Mouse (Mus musculus) neural tube, embryonic 14.5 days (tissue): ENCODE results near the gene Hscb. TPM values are rescaled to one million over a fixed set of nuclear protein-coding genes. Genes with fewer than 3 reads are reported as not detected.

Experiments used
- ATAC-seq: fragments of 200-750 bp; cut with Nextera tagmentation; 2 replicates; pipeline ENCODE4 v1.8.0; 2017; ENCODE audit warnings: low read depth, mild to moderate bottlenecking, moderate TSS enrichment, moderate library complexity
- H3K27ac ChIP-seq: fragments of 300-500 bp; sonication (generic); 2 replicates; pipeline ENCODE4 v1.5.1; 2014; ENCODE audit warnings: low read depth, mild to moderate bottlenecking, control low read depth, low read length, moderate library complexity, mixed read lengths
- H3K27me3 ChIP-seq: fragments of 300-500 bp; sonication (generic); 2 replicates; pipeline ENCODE4 v1.6.1; 2014; ENCODE audit warnings: low read length; ENCODE audit not compliant: control insufficient read depth, insufficient read depth
- H3K36me3 ChIP-seq: fragments of 300-500 bp; sonication (generic); 2 replicates; pipeline ENCODE4 v1.6.1; 2014; ENCODE audit warnings: low read length, mixed read lengths; ENCODE audit not compliant: control insufficient read depth, insufficient read depth
- H3K4me1 ChIP-seq: fragments of 300-500 bp; sonication (generic); 2 replicates; pipeline ENCODE4 v1.6.1; 2014; ENCODE audit warnings: low read length; ENCODE audit not compliant: control insufficient read depth, insufficient read depth
- H3K4me2 ChIP-seq: fragments of 300-500 bp; sonication (generic); 2 replicates; pipeline ENCODE4 v1.6.1; 2014; ENCODE audit warnings: mild to moderate bottlenecking, low read depth, low read length, control low read depth
- H3K4me3 ChIP-seq: fragments of 300-500 bp; sonication (generic); 2 replicates; pipeline ENCODE4 v1.5.1; 2014; ENCODE audit warnings: low read depth, low read length, control low read depth, mixed read lengths
- H3K9ac ChIP-seq: fragments of 300-500 bp; sonication (generic); replicated peaks from 2 replicates; pipeline ENCODE4 v1.6.1; 2014; ENCODE audit warnings: low read depth, mild to moderate bottlenecking, control low read depth, low read length, mixed read lengths
- H3K9me3 ChIP-seq: fragments of 300-500 bp; sonication (generic); 2 replicates; pipeline ENCODE4 v1.6.1; 2016; ENCODE audit warnings: low read length; ENCODE audit not compliant: control insufficient read depth
- WGBS: fragments of 180-500 bp; shearing (Covaris S2); extraction: QIAGEN DNeasy Blood & Tissue Kit; methylation state at CpG from one replicate; pipeline ENCODE4 v1.1.7; 2014; 5-methylcytosine and 5-hydroxymethylcytosine counted together
- polyA plus RNA-seq: library from polyadenylated mRNA; unstranded; fragments of >200 nt; fragmentation: Nextera tagmentation; extraction: Ambion mirVana; gene quantifications from 2 replicates; pipeline ENCODE4 v1.2.1, GENCODE M21; 2014

Gene Hscb
- polyA plus RNA-seq, 1 experiment from 2014 or later, result 7.9 TPM

DNA sequence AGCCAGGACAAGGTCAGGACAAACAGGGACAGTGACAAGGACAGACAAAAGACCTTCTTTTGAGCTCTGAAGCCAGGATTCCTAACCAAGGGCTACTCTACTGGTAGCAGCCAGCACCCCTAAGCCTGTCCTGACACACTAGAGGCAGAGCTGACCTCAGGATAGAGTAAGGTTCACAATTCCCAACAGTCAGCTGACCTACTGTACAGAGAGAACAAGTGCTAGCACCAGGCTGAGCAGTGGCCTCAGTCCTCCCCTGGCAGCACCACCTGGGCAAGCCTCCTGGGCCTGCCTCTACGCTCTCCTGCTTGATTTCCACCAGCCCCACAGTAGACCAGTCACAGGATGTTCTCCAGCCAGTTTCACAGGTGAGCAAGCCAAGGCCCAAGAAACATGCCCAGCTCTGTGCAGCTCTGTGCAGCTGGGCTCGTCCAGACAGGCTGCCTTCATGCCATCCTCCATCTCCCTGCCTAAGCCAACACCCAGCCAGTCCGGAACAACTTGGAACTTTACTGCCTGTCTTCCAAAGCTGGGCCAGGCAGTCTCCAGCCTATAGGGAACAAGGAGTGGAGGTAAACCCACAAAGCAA, 38.4 kb downstream of the Hscb start:
- peaks cover 23% of the 10 kb centered on the region for H3K36me3 ChIP-seq
- H3K9me3 ChIP-seq, result no peaks in the 10 kb centered on the region
- H3K27ac ChIP-seq, result no peak overlapping the region
- no peak for ATAC-seq
- 82% methylated on average over 3 of the region's 3 CpGs for WGBS
- no peaks in the 10 kb centered on the region for H3K27me3 ChIP-seq
- H3K4me2 ChIP-seq, result no peak overlapping the region
- H3K4me1 ChIP-seq, result peaks cover 3% of the 10 kb centered on the region; the same call in 1 of the 2 replicates
- no peak overlapping the region for H3K9ac ChIP-seq
- H3K4me3 ChIP-seq, result no peak overlapping the region

DNA sequence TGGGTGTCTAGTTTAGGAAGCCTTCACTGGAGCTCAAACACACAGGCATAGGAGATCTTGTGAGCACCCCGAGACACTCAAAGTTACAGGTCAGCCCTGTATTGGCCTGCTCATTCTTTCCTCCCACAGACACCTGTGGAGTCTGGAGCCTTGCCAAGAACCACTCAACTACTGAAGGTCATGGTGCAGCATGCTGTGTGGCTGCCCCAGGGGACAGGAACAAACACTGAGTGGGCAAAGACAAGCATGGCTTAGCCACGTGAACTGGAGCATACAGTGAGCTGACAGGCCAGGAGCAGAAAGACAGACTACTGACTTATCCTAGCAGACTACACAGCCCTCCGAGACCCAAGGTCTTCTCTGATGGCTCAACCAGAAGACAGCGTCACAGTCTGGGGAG, 41.9 kb downstream of the Hscb start:
- 78% methylated on average over 4 of the region's 4 CpGs for WGBS
- no peaks in the 10 kb centered on the region for H3K9me3 ChIP-seq
- no peak overlapping the region for H3K9ac ChIP-seq
- no peaks in the 10 kb centered on the region for H3K27me3 ChIP-seq
- ATAC-seq, result no peak
- H3K4me2 ChIP-seq, result no peak overlapping the region
- H3K4me3 ChIP-seq, result no peak overlapping the region
- no peak overlapping the region for H3K27ac ChIP-seq
- peaks cover 56% of the 10 kb centered on the region for H3K36me3 ChIP-seq
- no peaks in the 10 kb centered on the region; the same call in 1 of the 2 replicates for H3K4me1 ChIP-seq

DNA sequence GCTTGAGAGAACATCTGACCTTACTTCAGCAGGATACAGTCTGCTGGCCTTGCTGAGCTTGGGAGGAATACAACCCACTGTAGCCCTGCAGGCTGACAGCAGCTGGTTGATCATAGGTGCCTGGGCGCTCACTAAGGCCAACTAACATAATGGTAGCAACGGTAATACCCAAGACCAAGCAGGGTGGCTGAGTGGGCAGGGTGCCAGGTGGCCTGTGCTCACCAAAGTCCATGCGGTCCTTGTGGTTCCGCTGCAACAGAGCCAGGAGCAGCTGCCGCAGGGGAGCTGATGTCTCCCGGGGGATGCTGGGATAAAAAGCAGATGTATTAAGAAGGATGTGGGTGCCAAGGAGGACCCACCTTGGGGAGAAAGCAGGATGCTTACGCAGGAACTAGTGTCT, 45.2 kb downstream of the Hscb start:
- Histone ChIP-seq H3K9ac (no peak overlapping the region), H3K27me3 (no peaks in the 10 kb centered on the region), H3K27ac (no peak overlapping the region), H3K4me3 (no peak overlapping the region), H3K36me3 (peaks cover 84% of the 10 kb centered on the region), H3K4me1 (no peaks in the 10 kb centered on the region), H3K9me3 (no peaks in the 10 kb centered on the region), H3K4me2 (no peak overlapping the region)
- no peak for ATAC-seq
- 78% methylated on average over 7 of the region's 7 CpGs for WGBS

DNA sequence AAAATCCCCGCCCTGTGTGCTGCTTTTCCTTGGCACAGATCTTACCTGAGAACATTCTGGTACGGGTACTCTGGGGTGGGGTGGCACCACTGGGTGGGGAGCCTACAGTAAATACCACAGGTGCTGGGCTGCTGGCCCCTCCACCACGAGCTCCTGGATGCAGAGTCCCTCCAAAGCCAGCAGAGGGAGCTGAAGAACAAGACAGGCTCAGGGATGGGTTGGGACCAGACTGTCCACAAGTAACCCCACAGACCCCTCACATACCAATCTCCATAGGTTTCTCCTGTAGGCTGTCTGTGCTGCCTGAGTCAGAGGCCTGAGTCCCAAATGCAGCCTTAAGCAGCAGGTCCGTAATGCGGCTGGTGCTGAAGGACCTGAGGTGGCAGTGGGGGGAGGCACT, 50.9 kb downstream of the Hscb start:
- no peak overlapping the region for H3K4me2 ChIP-seq
- no peaks in the 10 kb centered on the region for H3K9me3 ChIP-seq
- WGBS, result 71% methylated on average over 5 of the region's 5 CpGs
- no peaks in the 10 kb centered on the region for H3K27me3 ChIP-seq
- H3K27ac ChIP-seq, result no peak overlapping the region
- H3K4me3 ChIP-seq, result no peak overlapping the region
- no peak overlapping the region for H3K9ac ChIP-seq
- peaks cover 75% of the 10 kb centered on the region for H3K36me3 ChIP-seq
- no peaks in the 10 kb centered on the region for H3K4me1 ChIP-seq
- peak; percentile 66; the same call in 1 of the 2 replicates for ATAC-seq

DNA sequence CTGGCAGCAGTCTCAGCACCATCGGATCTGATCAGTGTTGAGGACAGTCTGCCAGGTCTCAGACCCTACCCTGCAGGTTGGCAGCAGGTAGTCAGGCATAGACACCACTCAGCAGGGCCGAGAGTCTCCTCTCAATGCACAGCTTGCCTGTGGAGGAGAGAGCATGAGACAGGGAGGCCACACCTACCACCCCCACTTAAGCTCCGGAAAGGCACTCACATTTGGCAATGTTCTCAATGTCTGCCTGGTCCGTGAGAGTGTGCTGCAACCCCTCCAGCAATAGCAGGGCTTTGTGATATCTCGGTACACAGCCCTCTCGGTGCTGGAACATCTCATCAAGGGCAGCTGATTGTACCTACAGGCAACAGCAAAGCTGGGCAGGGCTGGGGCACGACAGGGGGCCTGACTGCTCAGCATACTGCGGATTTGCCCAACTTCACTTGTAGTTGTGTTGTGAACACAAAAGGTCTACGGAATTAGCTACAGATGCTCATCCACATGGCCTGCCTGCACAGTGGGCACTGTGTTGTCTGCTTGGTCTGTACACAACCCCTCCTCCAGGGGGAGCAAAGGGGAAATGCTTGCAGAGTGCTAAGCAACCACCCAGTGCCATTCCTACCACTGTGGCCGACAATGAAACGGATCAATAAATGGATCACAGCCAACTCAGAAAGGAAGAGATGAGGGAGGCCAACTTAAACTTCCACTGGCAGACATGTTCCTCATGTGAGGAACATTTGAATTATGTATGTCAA, 53.3 kb downstream of the Hscb start:
- Histone ChIP-seq H3K4me1 (no peaks in the 10 kb centered on the region), H3K9ac (no peak overlapping the region), H3K36me3 (peaks cover 51% of the 10 kb centered on the region), H3K27me3 (no peaks in the 10 kb centered on the region), H3K4me2 (no peak overlapping the region), H3K27ac (no peak overlapping the region), H3K9me3 (no peaks in the 10 kb centered on the region), H3K4me3 (no peak overlapping the region)
- no peak for ATAC-seq
- 82% methylated on average over 11 of the region's 11 CpGs for WGBS

DNA sequence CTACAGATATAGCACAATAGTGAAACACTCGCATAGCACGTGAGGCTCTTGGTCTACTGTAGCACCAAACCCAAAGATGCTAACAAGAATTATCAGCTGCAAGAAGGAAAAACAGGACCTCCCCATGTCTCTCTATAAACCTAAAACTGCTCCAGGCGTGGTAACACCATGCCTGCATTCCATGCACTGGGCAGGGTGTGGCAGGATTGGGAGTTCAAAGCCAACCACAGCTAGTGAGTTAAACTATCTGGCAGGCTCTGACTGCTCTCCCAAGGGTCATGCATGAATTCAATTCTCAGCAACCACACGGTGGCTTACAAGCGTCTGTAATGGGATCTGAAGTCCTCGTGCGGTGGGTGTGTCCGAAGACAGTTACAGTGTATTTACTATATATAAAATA, 56.4 kb downstream of the Hscb start:
- ATAC-seq, result no peak
- Histone ChIP-seq H3K4me1 (peaks cover 12% of the 10 kb centered on the region; the same call in 1 of the 2 replicates), H3K27ac (no peak overlapping the region), H3K27me3 (no peaks in the 10 kb centered on the region), H3K36me3 (peaks cover 27% of the 10 kb centered on the region), H3K4me2 (no peak overlapping the region), H3K9me3 (no peaks in the 10 kb centered on the region), H3K9ac (no peak overlapping the region), H3K4me3 (no peak overlapping the region)
- 77% methylated on average over 8 of the region's 8 CpGs for WGBS

DNA sequence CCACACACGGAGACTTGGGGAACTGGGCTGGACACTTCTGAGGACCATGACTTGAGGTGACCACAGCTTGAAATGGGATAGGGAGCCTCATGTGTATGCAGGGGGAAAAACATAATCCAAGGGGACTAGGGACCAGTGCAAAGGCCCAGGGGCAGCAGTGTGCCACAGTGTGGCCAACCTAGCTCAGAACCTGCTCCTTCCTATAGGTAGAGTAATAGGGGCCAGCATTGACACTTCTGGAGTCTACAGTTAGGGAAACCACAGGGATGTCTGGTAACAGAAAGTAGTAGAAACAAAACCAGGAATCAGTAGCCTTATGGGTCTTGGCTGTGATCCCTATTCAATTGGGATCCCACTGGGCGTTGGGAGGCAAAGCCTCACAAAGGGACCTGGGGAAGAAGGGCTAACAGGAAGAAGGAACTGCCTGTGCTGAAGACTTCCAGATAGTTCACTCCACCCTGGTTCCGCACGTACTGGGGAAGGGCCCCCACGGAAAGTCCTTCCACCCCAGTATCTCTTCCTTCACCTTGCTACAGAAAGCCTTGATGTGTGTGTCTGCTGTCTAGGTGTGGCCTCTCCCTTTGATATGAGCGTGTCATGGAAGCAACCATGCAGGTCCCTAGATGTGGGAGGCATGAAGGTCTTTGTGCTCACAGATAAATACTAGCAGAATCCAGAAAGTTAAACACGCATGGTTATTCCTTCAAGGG, 57.9 kb downstream of the Hscb start:
- 86% methylated on average over 7 of the region's 7 CpGs for WGBS

DNA sequence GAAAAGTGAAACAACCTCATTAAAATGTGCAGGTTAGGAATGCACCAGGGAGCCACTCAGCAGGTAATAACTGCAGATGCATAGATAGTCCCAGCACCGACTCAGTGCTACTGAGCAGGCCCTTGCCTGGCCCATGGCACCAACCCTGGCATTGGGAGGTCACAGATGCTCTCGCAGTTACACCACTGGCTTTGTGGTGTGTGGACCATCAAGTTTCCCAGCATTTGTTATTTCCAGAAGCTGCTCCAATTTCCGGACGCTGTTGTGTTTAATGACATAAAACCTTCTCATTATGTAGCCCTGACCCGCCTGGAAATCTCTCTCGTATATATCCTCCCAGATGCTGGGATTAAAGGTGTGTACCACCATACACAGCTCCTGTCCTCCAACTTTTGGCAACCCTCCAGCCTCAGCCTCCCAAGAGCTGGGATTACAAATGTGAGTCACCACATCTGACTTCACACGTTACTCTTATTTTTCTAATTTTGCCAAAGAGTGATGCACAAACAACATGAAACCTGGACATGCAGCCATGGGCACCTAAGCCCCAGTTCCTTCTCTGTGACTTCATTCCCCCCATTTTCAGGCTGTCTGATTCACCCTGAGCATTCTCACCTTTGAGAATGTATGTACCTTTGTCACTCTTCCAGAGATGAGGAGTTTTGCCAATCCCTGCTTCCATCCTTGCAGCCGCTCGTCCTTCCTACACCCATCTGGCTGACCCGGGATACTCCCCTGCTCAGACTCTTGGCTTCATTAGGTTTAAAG, 58.6 kb downstream of the Hscb start:
- peak overlapping the region; percentile 63 for H3K4me3 ChIP-seq
- H3K4me1 ChIP-seq, result peaks cover 12% of the 10 kb centered on the region; the same call in 1 of the 2 replicates
- H3K27ac ChIP-seq, result 0 out of 2 replicates have a peak overlapping the region, but pooled peaks have one; percentile 16
- ATAC-seq, result peak; percentile 68; the same call in 1 of the 2 replicates
- H3K27me3 ChIP-seq, result no peaks in the 10 kb centered on the region
- no peaks in the 10 kb centered on the region for H3K9me3 ChIP-seq
- WGBS, result 63% methylated on average over 10 of the region's 10 CpGs
- peak overlapping the region; percentile 98 for H3K4me2 ChIP-seq
- peaks cover 6% of the 10 kb centered on the region for H3K36me3 ChIP-seq
- peak overlapping the region; percentile 67 for H3K9ac ChIP-seq

More for the DNA sequence above, 57.9 kb downstream of the Hscb start:
- H3K4me1 ChIP-seq, result peaks cover 12% of the 10 kb centered on the region; the same call in 1 of the 2 replicates
- H3K9me3 ChIP-seq, result no peaks in the 10 kb centered on the region
- H3K36me3 ChIP-seq, result peaks cover 13% of the 10 kb centered on the region
- ATAC-seq, result no peak
- H3K9ac ChIP-seq, result no peak overlapping the region
- no peak overlapping the region for H3K27ac ChIP-seq
- H3K4me2 ChIP-seq, result no peak overlapping the region
- no peaks in the 10 kb centered on the region for H3K27me3 ChIP-seq
- H3K4me3 ChIP-seq, result no peak overlapping the region
